Mouse (Mus musculus): ENCODE measurements around the gene Fancc.

DNA sequence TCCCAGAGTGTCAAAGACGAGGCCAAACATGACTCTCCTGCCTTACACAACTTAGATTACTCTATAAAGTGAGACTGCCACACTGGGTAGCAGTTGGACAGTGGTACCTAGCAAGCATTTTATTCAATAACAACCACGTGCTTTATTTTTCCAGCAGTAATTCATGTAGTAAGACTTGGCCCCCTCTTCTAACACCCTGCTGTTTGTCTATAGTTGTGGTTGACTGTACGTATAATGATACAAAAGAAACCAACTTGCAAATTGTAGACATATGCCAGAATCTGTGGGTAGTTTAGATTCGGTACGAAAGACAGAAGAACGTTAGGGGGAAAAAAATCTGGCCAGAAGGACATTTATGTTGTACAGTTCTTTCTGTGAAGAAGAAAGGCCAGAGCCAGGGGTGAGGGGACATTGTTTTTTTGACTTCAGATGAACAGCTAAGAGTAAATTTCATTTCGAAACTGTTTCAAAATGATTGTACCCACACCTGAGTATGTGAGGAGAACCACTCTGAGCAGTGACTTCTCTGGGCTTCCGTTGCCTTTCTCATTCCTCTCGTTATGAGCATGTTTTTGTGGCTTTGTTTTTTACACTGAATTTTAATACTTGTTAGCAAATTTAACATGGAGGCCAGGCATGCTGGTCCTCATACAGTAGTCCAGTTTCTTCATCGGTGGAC lies 222.5 kb downstream of the Fancc start:
- TF ChIP-seq CTCF (IDR thresholded peaks at IDR 0.05; ENCODE audit: low read depth) (no peak), EP300 (IDR thresholded peaks at IDR 0.05; ENCODE audit: low read depth) (no peak)
